Mouse (Mus musculus): ENCODE results near the gene Emc6.

GRCm38 (mm10) chr11:73155071-73155470, 21.8 kb downstream of the Emc6 start:
- no peak for TF ChIP-seq CTCF (IDR thresholded peaks at IDR 0.05; ENCODE audit: control insufficient read depth, insufficient read depth, insufficient replicate concordance, low read depth, low read length)
- no peak for TF ChIP-seq POLR2A (IDR thresholded peaks at IDR 0.05; ENCODE audit: control insufficient read depth, low read depth, low read length)
